Mouse (Mus musculus): ENCODE data around the gene Gm128.

DNA sequence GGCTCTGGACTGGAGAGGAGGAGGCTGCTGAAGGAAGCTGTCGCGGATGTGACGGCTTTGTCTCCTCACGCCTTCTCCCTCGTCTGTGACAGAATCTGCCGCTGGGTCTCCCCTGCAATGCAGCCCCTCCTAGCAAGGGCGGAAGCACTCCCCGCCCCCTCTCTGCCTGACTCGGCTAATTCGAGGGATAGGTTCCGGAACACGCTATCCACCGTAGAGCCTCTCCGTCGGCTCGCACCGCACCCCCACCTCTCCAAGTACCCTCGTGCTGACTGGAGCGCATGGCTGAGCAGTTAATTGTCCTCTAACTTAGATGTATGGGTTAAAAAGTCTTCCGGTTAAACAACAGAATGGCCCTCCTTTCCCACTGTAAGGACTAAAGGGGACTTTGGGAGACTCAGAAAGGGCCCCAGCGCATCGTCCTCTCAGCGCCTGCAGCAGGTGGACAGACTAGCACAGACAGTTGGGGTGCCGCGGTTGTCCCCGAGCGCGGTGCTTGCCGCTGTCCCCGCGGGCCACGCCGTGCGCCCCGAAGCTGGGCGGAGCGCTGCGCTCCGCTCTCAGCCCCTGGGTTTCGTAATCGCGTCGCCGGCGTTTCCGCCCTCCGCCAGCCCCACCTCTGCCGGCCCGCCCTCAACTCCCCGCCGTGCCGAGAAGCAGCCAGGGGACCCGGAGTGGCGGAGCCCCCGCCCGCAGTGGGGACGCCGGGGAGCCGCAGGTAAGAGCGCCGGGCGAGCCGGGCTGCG is 13.1 kb downstream of the Gm128 start, which contains the start of gene Cdc42se1:
- no peak; the same call in 1 of the 2 replicates for TF ChIP-seq CTCF (IDR thresholded peaks at IDR 0.05; ENCODE audit: low read depth)
- no peak for TF ChIP-seq EP300 (IDR thresholded peaks at IDR 0.05; ENCODE audit: low read depth)

All from liver, postnatal 0 days (tissue).